Comparison of ENCODE assay signal across 8 mouse cellular contexts in genomic region chr7:110061199-110061751, GRCm38 (mm10). TPM values are rescaled to one million over a fixed set of nuclear protein-coding genes. Genes with fewer than 3 reads are reported as not detected.
A peak's percentile ranks its signal among the peaks of the same experiment; 100 is the strongest.
DNase-seq lines count a peak whose midpoint lies in the region; ATAC-seq and TF ChIP-seq lines count a peak whose summit lies in the region.

Zfp143 (plus strand) TSS chr7:110061217.

- 0% methylated on average over 34 of the region's 34 CpGs for WGBS in forebrain, embryonic 10.5 days
- WGBS in heart, embryonic 15.5 days: under 1% methylated on average over 34 of the region's 34 CpGs
- under 1% methylated on average over 34 of the region's 34 CpGs for WGBS in liver, embryonic 14.5 days (ENCODE audit: insufficient replicate concordance)
- WGBS in neural tube, embryonic 11.5 days: under 1% methylated on average over 34 of the region's 34 CpGs
- under 1% methylated on average over 34 of the region's 34 CpGs for WGBS in stomach, postnatal 0 days

- H3K4me1 ChIP-seq in forebrain, embryonic 10.5 days: peaks cover 18% of the 10 kb centered on the region
- H3K4me1 ChIP-seq in heart, embryonic 15.5 days (replicated peaks): peaks cover 15% of the 10 kb centered on the region
- H3K4me1 ChIP-seq in liver, embryonic 14.5 days (replicated peaks; ENCODE audit: control insufficient read depth in 2 of 2, insufficient read depth in 2 of 2, low read length in 1 of 2): peaks cover 16 to 21% of the 10 kb centered on the region in 2 experiments
- no peaks in the 10 kb centered on the region for H3K4me1 ChIP-seq in neural tube, embryonic 11.5 days (ENCODE audit: control insufficient read depth, insufficient read depth, low read length)
- peaks cover 3% of the 10 kb centered on the region for H3K4me1 ChIP-seq in stomach, postnatal 0 days (replicated peaks; ENCODE audit: control insufficient read depth, insufficient read depth)

- DNase-seq in CD8-positive naive resting alpha-beta T cell, adult 2 months (ENCODE audit: low read depth in 2 of 2, low spot score in 2 of 2): peak; percentile 99 to 100
- peak; percentile 100 for DNase-seq in c-Kit-positive CD71-negative TER-119-negative erythroid progenitor cells, embryonic 14.5 days (ENCODE audit: low read depth)
- peak; percentile 100 for DNase-seq in forebrain, embryonic 10.5 days (ENCODE audit: extremely low spot score, low spot score)
- DNase-seq in kidney, postnatal 25 days: peak; percentile 100
- peak; percentile 99 to 100 (median 100) for DNase-seq in liver, embryonic 14.5 days (ENCODE audit: low read depth in 3 of 3, low spot score in 3 of 3)
- DNase-seq in neural tube, embryonic 11.5 days (ENCODE audit: low spot score): peak; percentile 100
- DNase-seq in stomach, postnatal 0 days (ENCODE audit: low spot score): peak; percentile 99

- TF ChIP-seq CTCF in liver, embryonic 14.5 days (IDR thresholded peaks at IDR 0.05; ENCODE audit: low read depth): no peak
- peak; percentile 27 for TF ChIP-seq CTCF in stomach, postnatal 0 days (IDR thresholded peaks at IDR 0.05; ENCODE audit: low read depth)

- H3K36me3 ChIP-seq in forebrain, embryonic 10.5 days (replicated peaks): peaks cover 64% of the 10 kb centered on the region
- H3K36me3 ChIP-seq in heart, embryonic 15.5 days: peaks cover 8% of the 10 kb centered on the region
- peaks cover 10% of the 10 kb centered on the region for H3K36me3 ChIP-seq in liver, embryonic 14.5 days (replicated peaks; ENCODE audit: control insufficient read depth, insufficient read depth, low read depth)
- no peaks in the 10 kb centered on the region for H3K36me3 ChIP-seq in neural tube, embryonic 11.5 days (ENCODE audit: control insufficient read depth, insufficient read depth, low read length)
- no peaks in the 10 kb centered on the region for H3K36me3 ChIP-seq in stomach, postnatal 0 days (ENCODE audit: control insufficient read depth, insufficient read depth, low read length)

- no peaks in the 10 kb centered on the region for H3K27me3 ChIP-seq in forebrain, embryonic 10.5 days (ENCODE audit: poor library complexity, severe bottlenecking)
- no peaks in the 10 kb centered on the region for H3K27me3 ChIP-seq in heart, embryonic 15.5 days
- no peaks in the 10 kb centered on the region for H3K27me3 ChIP-seq in liver, embryonic 14.5 days (ENCODE audit: control insufficient read depth, insufficient read depth, low read length)
- no peaks in the 10 kb centered on the region for H3K27me3 ChIP-seq in neural tube, embryonic 11.5 days (ENCODE audit: control insufficient read depth, insufficient read depth, low read length)
- H3K27me3 ChIP-seq in stomach, postnatal 0 days (ENCODE audit: control insufficient read depth, insufficient read depth, low read length): no peaks in the 10 kb centered on the region

- H3K9me3 ChIP-seq in forebrain, embryonic 10.5 days: no peaks in the 10 kb centered on the region
- H3K9me3 ChIP-seq in heart, embryonic 15.5 days (replicated peaks): no peaks in the 10 kb centered on the region
- H3K9me3 ChIP-seq in liver, embryonic 14.5 days (ENCODE audit: control insufficient read depth, low read length): no peaks in the 10 kb centered on the region
- H3K9me3 ChIP-seq in neural tube, embryonic 11.5 days (ENCODE audit: control insufficient read depth, low read length): no peaks in the 10 kb centered on the region
- no peaks in the 10 kb centered on the region for H3K9me3 ChIP-seq in stomach, postnatal 0 days (ENCODE audit: control insufficient read depth, low read length)

- peak within 1 kb of the TSS; percentile 67 for H3K4me2 ChIP-seq in heart, embryonic 15.5 days
- H3K4me2 ChIP-seq in liver, embryonic 14.5 days (ENCODE audit: low read depth): peak within 1 kb of the TSS; percentile 74
- H3K4me2 ChIP-seq in neural tube, embryonic 11.5 days (ENCODE audit: low read depth): peak within 1 kb of the TSS; percentile 72
- peak within 1 kb of the TSS; percentile 69 for H3K4me2 ChIP-seq in stomach, postnatal 0 days (replicated peaks; ENCODE audit: low read depth)

- H3K27ac ChIP-seq in forebrain, embryonic 10.5 days: peak within 1 kb of the TSS; percentile 98
- H3K27ac ChIP-seq in heart, embryonic 15.5 days: peak within 1 kb of the TSS; percentile 100
- peak within 1 kb of the TSS; percentile 100 for H3K27ac ChIP-seq in liver, embryonic 14.5 days
- peak within 1 kb of the TSS; percentile 100 for H3K27ac ChIP-seq in neural tube, embryonic 11.5 days (ENCODE audit: low read depth, low read length)
- H3K27ac ChIP-seq in stomach, postnatal 0 days (replicated peaks): peak within 1 kb of the TSS; percentile 100

- ATAC-seq in heart, embryonic 15.5 days (replicated peaks; ENCODE audit: insufficient number of reproducible peaks, insufficient read depth, low FRiP score, low read depth): peak; percentile 98
- peak; percentile 94 for ATAC-seq in liver, embryonic 14.5 days (ENCODE audit: insufficient read depth)
- peak; percentile 99 for ATAC-seq in neural tube, embryonic 11.5 days (ENCODE audit: insufficient read depth, low FRiP score, low TSS enrichment)
- peak; percentile 98 for ATAC-seq in stomach, postnatal 0 days (ENCODE audit: low FRiP score, low TSS enrichment)

- peak; percentile 81 for TF ChIP-seq EP300 in liver, embryonic 14.5 days (IDR thresholded peaks at IDR 0.05; ENCODE audit: low read depth)
- peak; percentile 87 for TF ChIP-seq EP300 in stomach, postnatal 0 days (optimal IDR thresholded peaks at IDR 0.05)

- H3K9ac ChIP-seq in heart, embryonic 15.5 days: peak within 1 kb of the TSS; percentile 92
- H3K9ac ChIP-seq in liver, embryonic 14.5 days (replicated peaks): peak within 1 kb of the TSS; percentile 98
- H3K9ac ChIP-seq in neural tube, embryonic 11.5 days (ENCODE audit: low read length): peak within 1 kb of the TSS; percentile 100
- peak within 1 kb of the TSS; percentile 98 for H3K9ac ChIP-seq in stomach, postnatal 0 days (ENCODE audit: low read length)

- peak within 1 kb of the TSS; percentile 68 for H3K4me3 ChIP-seq in forebrain, embryonic 10.5 days
- peak within 1 kb of the TSS; percentile 78 for H3K4me3 ChIP-seq in heart, embryonic 15.5 days
- peak within 1 kb of the TSS; percentile 93 to 98 for H3K4me3 ChIP-seq in liver, embryonic 14.5 days (ENCODE audit: insufficient read depth in 1 of 2, low read depth in 2 of 2, low read length in 2 of 2)
- peak within 1 kb of the TSS; percentile 87 for H3K4me3 ChIP-seq in neural tube, embryonic 11.5 days (ENCODE audit: low read depth, low read length)
- H3K4me3 ChIP-seq in stomach, postnatal 0 days (ENCODE audit: low read depth, low read length): peak within 1 kb of the TSS; percentile 67

RNA-seq across cellular contexts. Expression of gene Zfp143, which starts in this region (rescaled TPM):
- 28.1 and 30.0 TPM in 2 replicates for polyA plus RNA-seq in forebrain, embryonic 10.5 days (2016; fragmentation: Nextera tagmentation; extraction: Ambion mirVana)
- polyA plus RNA-seq in heart, embryonic 15.5 days (2015; fragmentation: Nextera tagmentation; extraction: Ambion mirVana): 11.9 and 14.7 TPM in 2 replicates
- polyA plus RNA-seq in liver, embryonic 14.5 days (2012; rRNA removed): 6.8 and 8.2 TPM in 2 replicates
- polyA plus RNA-seq in liver, embryonic 14.5 days (2014; fragmentation: Nextera tagmentation; extraction: Ambion mirVana): 8.6 and 9.3 TPM in 2 replicates
- polyA plus RNA-seq in neural tube, embryonic 11.5 days (2014; fragmentation: Nextera tagmentation; extraction: Ambion mirVana): 29.3 and 30.2 TPM in 2 replicates
- 6.0 and 6.4 TPM in 2 replicates for polyA plus RNA-seq in stomach, postnatal 0 days (2015; fragmentation: Nextera tagmentation; extraction: Ambion mirVana)

Comparison
In these comparisons a context has a peak if more than half of its experiments do, and no peak if none do; other contexts are left out.
1. Peak in every context shown above with its lines: DNase-seq, ATAC-seq, H3K4me3 ChIP-seq and H3K27ac ChIP-seq.